Mouse (Mus musculus) adrenal gland, postnatal 4 days (tissue): Measurements from ENCODE around the gene AC161166.1. TPM values are rescaled to one million over a fixed set of nuclear protein-coding genes. Genes with fewer than 3 reads are reported as not detected.
A peak's percentile ranks its signal among the peaks of the same experiment; 100 is the strongest.

Experiments
- DNase-seq, 2 experiments: peaks; one replicate each; pipeline ENCODE4 v3.0.0; 2021 to 2022; ENCODE audit warnings: low spot score in 2 of 2, mixed read lengths in 2 of 2
- long read RNA-seq, 2 experiments: library from polyadenylated mRNA; stranded (forward); transcript quantifications; one replicate each; pipeline ENCODE4 v2.0.0; 2021
- total RNA-seq, 2 experiments: library from RNA; stranded (reverse); gene quantifications; 2 replicates each; pipeline ENCODE4 v1.2.3; 2021

The AC161166.1 gene
- total RNA-seq: not detected
- long read RNA-seq, experiment 1: 0 reads
- long read RNA-seq, experiment 2, partial matches to known transcripts: 0 of 2 reads
- long read RNA-seq, experiment 2, other reads (novel, unspliced or antisense): 0 of 2 reads

DNA sequence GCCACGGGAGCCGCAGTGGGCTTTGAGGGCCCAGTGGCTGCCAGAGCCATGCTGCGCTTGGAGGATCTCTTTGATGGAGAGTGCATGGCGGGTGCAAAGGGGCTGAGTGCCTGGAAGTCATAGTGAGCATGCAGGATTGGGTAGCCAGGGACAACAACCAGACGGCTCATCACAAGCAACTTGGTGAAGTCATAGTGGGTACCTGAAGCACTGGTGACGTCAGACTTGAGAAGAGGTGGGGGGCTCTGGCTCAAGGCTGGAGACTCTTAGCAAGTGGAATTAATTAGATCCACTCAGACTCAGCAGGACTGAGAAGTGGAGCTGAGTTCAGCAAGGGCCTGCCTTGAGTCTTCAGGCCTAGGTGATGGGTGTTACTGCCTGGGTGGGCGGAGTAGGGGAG, at the start of gene AC161166.1:
TSS of gene AC161166.1 (minus strand) at position 101 of the 400 bp plus-strand sequence.
- DNase-seq: no peak

DNA sequence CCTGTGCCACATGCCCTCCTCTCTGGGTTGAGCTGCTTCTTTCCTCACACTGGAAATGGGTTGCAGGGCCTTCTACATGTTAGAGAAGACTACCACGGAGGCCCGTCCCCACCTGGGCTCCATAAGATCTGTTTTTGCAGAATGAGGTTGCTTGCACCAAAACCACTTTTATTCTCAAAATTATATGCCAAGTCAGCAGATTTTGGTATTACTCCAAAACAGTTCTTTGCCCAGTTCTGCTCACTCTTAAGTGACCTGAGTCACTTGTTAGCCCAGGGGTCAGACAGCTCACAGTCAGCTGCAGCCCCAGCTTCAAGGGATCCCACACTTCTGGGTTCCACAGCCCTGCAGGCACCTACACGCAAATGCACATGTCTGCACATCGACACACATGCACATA, 49.2 kb upstream of the AC161166.1 start:
- DNase-seq: no peak

GRCm38 (mm10) chr7:24555786-24556185, 43.5 kb upstream of the AC161166.1 start:
- DNase-seq: no peak

DNA sequence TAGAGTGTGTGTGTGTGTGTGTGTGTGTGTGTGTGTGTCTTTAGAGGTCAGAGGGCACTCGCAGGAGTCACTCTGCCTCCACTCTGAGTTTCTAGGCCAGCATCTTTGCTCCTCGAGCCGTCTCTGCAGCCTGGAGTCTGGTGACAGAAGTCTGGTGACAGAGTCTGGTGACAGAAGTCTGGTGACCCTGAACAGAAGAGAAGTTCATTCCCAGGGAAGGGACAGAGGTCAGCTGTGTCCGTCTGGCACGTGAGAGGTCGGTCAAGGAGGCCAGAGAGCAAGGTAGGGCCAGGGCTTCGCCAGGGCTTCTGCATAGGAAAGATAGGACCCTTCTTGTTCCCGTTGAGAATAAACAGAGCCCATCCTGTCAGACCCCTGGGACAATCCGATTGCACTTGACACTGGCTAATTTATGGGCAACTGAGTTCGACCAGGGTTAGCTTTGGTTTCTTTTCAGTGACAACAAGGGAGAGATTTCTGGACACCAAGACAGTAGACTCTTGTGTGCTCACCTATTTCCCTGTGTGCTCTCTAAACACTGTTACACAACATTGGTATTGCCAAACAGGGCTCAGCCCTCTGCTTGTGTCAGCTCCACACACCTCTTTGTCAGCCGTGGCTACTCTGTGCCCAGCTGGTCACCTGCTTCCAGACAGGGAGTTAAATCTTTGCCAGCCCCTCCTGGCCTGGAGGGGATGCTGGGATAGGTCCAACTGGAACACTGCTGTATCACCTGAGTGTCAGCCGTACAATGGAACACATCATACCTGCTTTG, 39.9 kb upstream of the AC161166.1 start:
- DNase-seq: no peak

GRCm38 (mm10) chr7:24547534-24548036, 35.3 kb upstream of the AC161166.1 start:
- no peak for DNase-seq

GRCm38 (mm10) chr7:24546634-24547389, 34.6 kb upstream of the AC161166.1 start:
- peak; percentile 96 to 99 for DNase-seq

DNA sequence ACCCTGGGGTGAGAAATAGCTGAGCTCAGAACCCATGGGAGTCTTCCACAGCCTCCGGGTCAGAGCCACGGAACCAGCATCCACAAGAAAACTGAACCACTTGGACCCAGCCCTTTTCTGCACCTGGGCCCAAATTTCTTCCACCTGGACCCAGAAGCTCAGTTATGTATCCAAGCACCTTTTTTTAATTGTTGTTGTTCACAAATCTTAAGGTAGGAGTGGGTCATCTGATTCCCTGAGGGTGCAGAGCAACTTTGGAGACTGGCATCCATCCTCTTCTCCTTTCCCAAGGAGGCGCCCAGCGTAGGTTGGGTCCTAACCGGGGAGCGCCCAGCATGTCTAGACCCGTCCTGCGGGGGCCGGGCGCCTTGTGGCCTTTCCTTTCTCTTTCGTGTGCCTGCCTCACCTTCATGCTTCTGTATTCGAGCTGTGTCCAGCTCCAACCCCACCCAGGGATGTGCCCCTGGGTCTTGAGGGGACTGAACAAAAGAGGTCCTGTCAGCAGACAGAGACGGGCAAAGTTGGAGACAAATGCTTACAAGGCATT, 33.9 kb upstream of the AC161166.1 start, which contains the start of the genes Pinlyp and Xrcc1:
TSS of gene Pinlyp (minus strand) at position 51 of the 547 bp plus-strand sequence.
TSS of gene Xrcc1 (plus strand) at position 222 of the 547 bp plus-strand sequence.
- DNase-seq: no peak

- DNase-seq: no peak
Observed at GRCm38 (mm10) chr7:24544506-24544905, 32.3 kb upstream of the AC161166.1 start.

DNA sequence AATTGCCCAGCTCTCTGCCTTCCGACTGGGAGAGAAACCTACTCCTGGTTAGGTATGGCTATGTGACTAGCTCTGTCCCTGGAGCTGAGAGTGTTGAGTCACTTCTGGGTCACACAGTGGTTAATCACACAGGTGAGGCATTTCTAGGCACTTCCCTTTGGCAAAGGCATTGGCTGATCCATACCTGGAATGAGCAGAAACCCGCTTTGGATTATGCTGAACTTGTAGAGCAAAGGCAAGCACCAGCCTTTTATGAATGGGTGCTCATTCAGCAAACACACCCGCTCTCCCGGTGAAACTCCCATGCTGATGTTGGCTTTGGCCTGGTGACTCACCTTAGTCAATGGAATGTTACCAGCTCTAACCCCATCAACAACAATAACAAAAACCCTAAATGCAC, 27.4 kb upstream of the AC161166.1 start:
- DNase-seq: no peak

GRCm38 (mm10) chr7:24538701-24539100, 26.4 kb upstream of the AC161166.1 start:
- no peak for DNase-seq

DNA sequence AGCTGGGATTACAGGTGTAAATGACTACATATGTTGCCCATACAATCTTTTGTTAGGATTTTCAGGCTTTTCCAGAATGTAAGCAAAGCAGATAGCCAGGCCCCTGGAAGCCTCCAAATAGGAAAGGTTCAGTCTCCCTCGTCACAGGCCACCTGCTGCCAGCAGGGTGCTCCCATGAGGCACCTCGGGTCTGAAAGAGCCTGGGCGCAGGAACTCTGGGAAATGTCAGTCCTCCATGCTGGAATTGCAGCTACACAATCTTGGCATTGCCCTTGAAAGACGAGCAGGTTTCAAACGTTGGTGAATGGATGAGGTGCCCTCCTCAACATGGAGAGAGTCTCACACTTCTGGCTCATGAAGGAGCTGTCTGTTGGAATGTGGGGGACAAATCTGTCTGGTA, 25.9 kb upstream of the AC161166.1 start:
- no peak for DNase-seq

GRCm38 (mm10) chr7:24537591-24537990, 25.3 kb upstream of the AC161166.1 start:
- DNase-seq: no peak

DNA sequence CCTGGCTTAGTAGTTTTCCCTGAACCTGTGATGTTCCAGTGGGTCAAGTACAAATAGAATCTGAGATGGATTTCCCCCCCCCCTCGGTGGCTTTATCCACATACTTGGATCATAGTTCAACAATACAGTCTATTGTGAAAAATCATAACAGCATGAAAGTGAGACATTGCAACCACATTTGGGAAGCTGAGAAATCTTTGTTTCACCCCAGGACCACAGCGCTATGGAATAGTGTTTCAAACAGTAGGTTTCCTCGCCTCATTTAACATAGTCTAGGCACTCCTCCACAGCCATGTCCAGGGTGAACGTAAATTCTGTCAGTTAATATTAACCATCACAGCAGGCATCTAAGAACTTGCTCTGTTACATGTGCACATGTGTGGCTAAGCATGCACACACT, 24.8 kb upstream of the AC161166.1 start:
- DNase-seq: no peak

GRCm38 (mm10) chr7:24534301-24534700, 22.0 kb upstream of the AC161166.1 start:
- DNase-seq: no peak

DNA sequence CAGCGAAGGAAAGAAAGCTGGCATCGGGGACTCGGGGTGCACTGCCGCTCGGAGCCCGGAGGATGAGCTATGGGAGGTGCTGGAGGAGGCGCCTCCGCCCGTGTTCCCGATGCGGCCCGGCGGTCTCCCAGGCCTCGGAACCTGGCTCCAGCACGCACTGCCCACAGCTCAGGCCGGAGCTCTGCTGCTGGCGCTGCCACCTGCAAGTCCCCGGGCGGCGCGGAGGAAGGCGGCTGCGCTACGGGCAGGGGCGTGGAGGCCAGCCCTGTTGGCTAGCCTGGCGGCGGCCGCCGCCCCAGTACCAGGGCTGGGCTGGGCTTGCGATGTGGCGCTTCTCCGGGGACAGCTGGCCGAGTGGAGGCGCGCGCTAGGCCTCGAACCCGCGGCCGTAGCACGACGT, 21.6 kb upstream of the AC161166.1 start:
- no peak for DNase-seq

DNA sequence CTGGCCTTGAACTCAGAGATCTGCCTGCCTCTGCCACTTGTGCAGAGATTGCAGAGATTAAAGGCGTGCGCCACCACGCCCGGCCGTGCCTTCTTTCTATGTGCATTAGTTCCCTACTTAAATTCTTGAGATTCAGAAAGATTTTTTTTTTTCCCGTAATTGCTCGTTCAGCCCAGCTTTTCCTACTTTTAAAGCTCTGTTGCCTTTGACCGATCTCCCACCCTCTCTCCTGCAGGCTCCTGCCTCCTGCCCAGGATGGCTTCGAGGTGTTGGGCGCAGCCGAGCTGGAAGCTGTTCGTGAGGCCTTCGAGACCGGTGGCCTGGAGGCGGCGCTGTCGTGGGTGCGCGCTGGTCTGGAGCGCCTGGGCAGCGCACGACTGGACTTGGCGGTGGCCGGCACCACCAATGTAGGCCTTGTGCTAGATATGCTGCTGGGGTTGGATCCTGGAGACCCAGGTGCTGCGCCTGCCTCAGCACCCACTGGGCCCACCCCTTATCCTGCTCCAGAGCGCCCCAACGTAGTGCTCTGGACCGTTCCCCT, 20.8 kb upstream of the AC161166.1 start:
- DNase-seq: no peak

DNA sequence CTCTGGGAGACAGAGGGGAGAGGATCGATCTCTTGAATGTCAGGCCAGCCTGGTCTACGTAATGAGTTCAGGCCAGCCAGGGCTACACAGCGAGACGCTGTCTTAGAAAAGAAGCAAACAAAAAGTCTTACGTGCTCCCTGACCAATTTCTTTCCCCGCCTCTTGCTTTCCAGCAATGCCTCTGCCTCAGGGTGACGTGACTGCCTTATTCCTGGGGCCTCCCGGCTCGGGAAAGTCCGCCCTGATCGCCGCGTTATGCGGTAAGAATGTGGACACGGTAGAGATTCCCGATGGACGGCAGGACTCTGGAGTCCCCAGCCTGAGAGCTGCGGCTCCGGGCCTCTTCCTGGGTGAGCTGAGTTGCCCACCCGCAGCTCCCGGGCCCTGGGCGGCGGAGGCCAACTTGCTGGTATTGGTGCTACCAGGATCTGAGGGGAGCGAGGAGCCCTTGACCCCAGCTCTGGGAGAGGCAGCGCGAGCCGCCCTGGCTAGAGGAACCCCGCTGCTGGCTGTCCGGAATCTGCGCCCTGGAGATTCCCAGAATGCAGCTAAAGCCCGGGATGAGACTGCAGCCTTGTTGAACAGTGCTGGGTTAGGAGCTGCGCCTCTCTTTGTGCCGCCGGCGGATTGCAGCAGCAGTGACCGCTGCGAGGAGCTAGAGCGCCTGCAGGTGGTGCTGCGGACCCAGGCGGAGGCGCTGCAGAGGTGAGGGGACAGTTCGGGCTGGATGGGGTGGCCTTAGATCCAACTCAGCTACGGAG, 19.1 kb upstream of the AC161166.1 start:
- DNase-seq: peak; percentile 39 to 45

DNA sequence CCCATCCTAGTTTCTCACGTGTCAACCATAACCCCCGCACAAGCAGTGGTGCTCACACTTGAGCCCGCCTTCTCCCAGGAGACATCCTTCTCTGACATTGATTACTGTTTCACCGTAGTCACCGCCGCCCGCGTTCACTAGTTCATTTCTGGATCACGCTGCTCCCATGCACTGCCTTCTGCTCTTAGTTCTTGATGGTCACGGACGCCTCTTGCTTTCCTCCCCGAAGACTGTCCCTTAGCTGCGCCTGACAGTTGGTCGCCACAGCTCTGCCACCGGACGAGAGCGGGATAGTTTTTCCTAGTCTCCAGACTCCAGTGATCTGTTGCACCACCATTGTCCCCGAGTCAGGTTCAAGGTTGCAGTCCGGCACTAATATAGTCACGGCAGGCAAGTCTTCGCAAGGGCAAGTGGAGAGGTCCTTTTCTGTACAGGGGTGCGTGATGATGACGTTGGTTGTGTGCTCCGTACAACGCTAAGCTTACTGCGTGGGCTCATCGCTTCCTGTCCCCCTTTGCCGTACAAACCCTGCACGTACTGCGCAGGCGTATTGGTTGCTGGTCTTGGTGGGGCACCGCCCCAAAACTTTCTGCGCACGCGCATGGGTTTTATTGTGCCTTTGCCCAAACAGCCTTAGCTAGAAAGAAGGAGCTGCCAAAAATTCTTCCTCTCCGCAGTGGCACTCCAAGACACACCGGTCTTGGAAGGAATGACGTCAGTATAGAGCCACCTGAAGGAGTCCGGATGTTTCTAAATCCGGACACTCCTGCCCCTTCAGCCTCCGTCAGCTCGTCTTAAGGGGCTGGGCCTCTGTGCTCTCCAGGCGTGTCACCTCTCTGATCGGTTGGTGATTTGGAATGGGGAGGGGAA, 18.0 kb upstream of the AC161166.1 start, which contains the start of gene Irgq:
TSS of gene Irgq (plus strand) at position 628 of the 870 bp plus-strand sequence.
- DNase-seq: peak; percentile 93 to 99

GRCm38 (mm10) chr7:24529580-24529979, 17.3 kb upstream of the AC161166.1 start:
- no peak for DNase-seq
